Mouse (Mus musculus) erythroblast, adult 5-6 weeks (primary cell): ENCODE data around the gene Ube2n. TPM values are rescaled to one million over a fixed set of nuclear protein-coding genes. Genes with fewer than 3 reads are reported as not detected.

ENCODE experiments used
- ATAC-seq: replicated peaks from 2 replicates; pipeline ENCODE4 v1.8.0; 2016; ENCODE audit warnings: moderate number of reproducible peaks, mild to moderate bottlenecking, moderate TSS enrichment, inconsistent platforms; ENCODE audit not compliant: poor library complexity, low FRiP score, severe bottlenecking
- total RNA-seq, 2 experiments: library from RNA; stranded (forward) in 1 of 2; stranded (reverse) in 1 of 2; fragments of 150-400 nt in 1 of 2; fragments of 200-764, 138-1000 nt in 1 of 2; gene quantifications; 2 replicates each; pipeline versions ENCODE4 v1.2.3 to v1.2.4; 2015 to 2017; ENCODE audit warnings: low replicate concordance in 2 of 2

Ube2n gene
- total RNA-seq, 2 experiments from 2014 or later, result 23.5 to 139 TPM

GRCm38 (mm10) chr10:95577567-95577950 is 62.6 kb downstream of the Ube2n start:
- no peak for ATAC-seq

DNA sequence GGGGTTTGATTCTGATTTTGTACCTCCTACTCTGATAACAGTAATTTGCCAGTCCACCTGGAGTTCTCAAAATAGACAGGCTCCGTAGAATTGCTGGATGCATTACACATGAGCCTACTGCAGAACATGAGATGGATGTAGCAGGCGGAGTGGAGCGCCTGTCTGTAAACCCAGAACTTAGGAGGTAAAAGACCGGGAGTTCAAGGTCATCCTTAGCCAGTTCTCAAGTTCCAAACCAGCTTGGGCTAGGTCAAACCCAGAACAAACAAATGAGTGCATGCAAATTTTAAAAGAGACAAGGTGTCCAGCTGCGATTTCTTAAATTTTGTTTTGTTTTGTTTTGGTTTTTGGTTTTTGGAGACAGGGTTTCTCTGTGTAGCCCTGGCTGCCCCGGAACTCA is 70.6 kb downstream of the Ube2n start:
- ATAC-seq, result no peak

DNA sequence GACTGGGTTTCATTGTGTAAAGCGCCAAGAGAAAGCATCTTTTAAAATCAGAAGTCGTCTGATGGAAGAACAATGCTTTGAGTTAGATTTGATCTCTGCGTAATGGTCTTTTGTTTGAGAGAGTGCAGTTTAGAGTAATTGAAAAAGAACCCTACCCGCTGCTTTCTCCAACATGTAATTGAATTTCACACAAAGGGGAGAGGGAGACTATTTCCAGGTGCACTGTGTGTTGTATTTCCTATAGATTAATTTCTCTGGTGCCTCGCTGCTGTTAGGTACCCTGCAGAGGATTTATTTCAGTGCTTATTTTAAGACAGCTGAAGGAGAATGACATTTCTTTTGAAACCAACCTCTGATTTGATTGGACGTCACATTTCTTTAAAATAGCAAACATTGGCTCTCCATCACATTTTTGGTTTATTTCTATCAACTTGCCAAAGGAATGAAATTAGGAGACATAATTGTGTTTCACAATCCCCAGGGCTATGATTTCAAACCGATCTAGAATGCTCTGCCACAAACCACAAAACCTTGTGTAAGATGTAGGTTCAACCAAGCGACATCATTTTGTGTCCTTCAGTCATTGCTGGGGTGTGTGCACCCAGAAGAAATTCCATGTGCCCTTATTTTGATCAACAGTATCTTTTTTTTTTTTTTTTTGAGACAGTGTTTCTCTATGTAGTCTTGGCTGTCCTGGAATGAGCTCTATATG is 72.7 kb downstream of the Ube2n start:
- ATAC-seq, result no peak

GRCm38 (mm10) chr10:95589196-95589595 is 74.3 kb downstream of the Ube2n start:
- no peak for ATAC-seq

- ATAC-seq, result no peak
These were observed 75.3 kb downstream of the Ube2n start for GRCm38 (mm10) chr10:95590196-95590595.

- no peak for ATAC-seq
These were observed 76.3 kb downstream of the Ube2n start for GRCm38 (mm10) chr10:95591257-95591656.

GRCm38 (mm10) chr10:95594414-95594813 is 79.5 kb downstream of the Ube2n start:
- ATAC-seq, result no peak

Other genes starting within 250 kb of the Ube2n start
- 5.6 and 7.1 TPM in 2 replicates for gene Cradd, start 191.0 kb upstream of the Ube2n start, total RNA-seq (2015; ENCODE audit: low replicate concordance)
- 0.09 and 3.8 TPM in 2 replicates for gene Cradd, start 191.0 kb upstream of the Ube2n start, total RNA-seq (2017; ENCODE audit: low replicate concordance)
- not detected in 2 replicates for gene Socs2, start 98.0 kb upstream of the Ube2n start, total RNA-seq (2015; ENCODE audit: low replicate concordance)
- gene Socs2, start 98.0 kb upstream of the Ube2n start, total RNA-seq (2017; ENCODE audit: low replicate concordance), result not detected in 2 replicates
- gene Mrpl42, start 13.2 kb upstream of the Ube2n start, total RNA-seq (2015; ENCODE audit: low replicate concordance), result 29.2 and 61.9 TPM in 2 replicates
- gene Mrpl42, start 13.2 kb upstream of the Ube2n start, total RNA-seq (2017; ENCODE audit: low replicate concordance), result 18.5 and 27.3 TPM in 2 replicates
- gene Nudt4, start 49.0 kb downstream of the Ube2n start, total RNA-seq (2015; ENCODE audit: low replicate concordance), result 103 and 137 TPM in 2 replicates
- 135 and 144 TPM in 2 replicates for gene Nudt4, start 49.0 kb downstream of the Ube2n start, total RNA-seq (2017; ENCODE audit: low replicate concordance)
- not detected in 2 replicates for gene Anapc15-ps, start 158.3 kb downstream of the Ube2n start, total RNA-seq (2015; ENCODE audit: low replicate concordance)
- not detected in 2 replicates for gene Anapc15-ps, start 158.3 kb downstream of the Ube2n start, total RNA-seq (2017; ENCODE audit: low replicate concordance)